ENCODE assay signal across 10 mouse cellular contexts in genomic region chr7:114311209-114311608, GRCm38 (mm10). TPM values are rescaled to one million over a fixed set of nuclear protein-coding genes. Genes with fewer than 3 reads are reported as not detected.
DNase-seq lines count a peak whose midpoint lies in the region; ATAC-seq and TF ChIP-seq lines count a peak whose summit lies in the region.
"Had no signal": no experiment of that assay in that cellular context is flagged by ENCODE, and none has a peak within 500 bp of the region (broad histone marks: within the 10 kb centered on the region; RNA-seq: fewer than 3 reads in every experiment).

No protein-coding gene starts in this region.

- intact Hi-C loops in left cerebral cortex, postnatal 4 days (cut with DNase I) = no loop called here

- no peaks in the 10 kb centered on the region for H3K36me3 ChIP-seq in C2C12 (ENCODE audit: control insufficient read depth, insufficient read depth)
- H3K36me3 ChIP-seq: neural tube, embryonic 12.5 days had no signal

- H3K79me2 ChIP-seq in C2C12 (ENCODE audit: control insufficient read depth, insufficient read depth) = no peaks in the 10 kb centered on the region

- no peaks in the 10 kb centered on the region for H3K27me3 ChIP-seq in C2C12 (ENCODE audit: control insufficient read depth, insufficient read depth, insufficient read length)
- H3K27me3 ChIP-seq: neural tube, embryonic 12.5 days had no signal

- H3K4me3 ChIP-seq in C2C12 (ENCODE audit: insufficient read depth, poor library complexity, severe bottlenecking) = no peak overlapping the region
- H3K4me3 ChIP-seq: neural tube, embryonic 12.5 days had no signal

- TF ChIP-seq CTCF in C2C12 (IDR thresholded peaks at IDR 0.05; ENCODE audit: control insufficient read depth, insufficient read depth, insufficient read length) = no peak

- H3K79me3 ChIP-seq in C2C12 (ENCODE audit: low read depth) = no peaks in the 10 kb centered on the region

- H3ac ChIP-seq in C2C12 (ENCODE audit: control insufficient read depth, insufficient read length, low read depth) = no peak overlapping the region

- peak; percentile 38 to 54 for DNase-seq in cerebellum, postnatal 25 days
- DNase-seq in left cerebral cortex, postnatal 4 days = peak; percentile 75
- no peak for DNase-seq in left cerebral cortex, adult 8-10 months (ENCODE audit: low spot score in 2 of 2)
- DNase-seq in frontal cortex, postnatal 14 days (ENCODE audit: low spot score in 2 of 2) = no peak
- DNase-seq in ovary, postnatal 36 days (ENCODE audit: low spot score) = no peak
- DNase-seq: kidney, adult 9 months had no signal

- ATAC-seq in cerebellum, adult (ENCODE audit: insufficient number of reproducible peaks, low FRiP score, low TSS enrichment) = no peak
- ATAC-seq in hematopoietic stem cell, adult 5-6 weeks (replicated peaks in 1 of 2; ENCODE audit: insufficient read depth in 1 of 2, low FRiP score in 2 of 2, low TSS enrichment in 1 of 2, low read depth in 1 of 2, poor library complexity in 2 of 2, severe bottlenecking in 2 of 2) = 0 out of 4 replicates have a peak, but pooled peaks have one; percentile 18 to 29

TF ChIP-seq in C2C12, 6 proteins besides CTCF, POLR2A, EP300 and RAD21:
- peak; percentile 73 for TF ChIP-seq MYOD1 (IDR thresholded peaks at IDR 0.05; ENCODE audit: control insufficient read depth, insufficient read length, low read depth)
- TF ChIP-seq MAX (IDR thresholded peaks at IDR 0.05) = no peak
- no peak for TF ChIP-seq FOSL1 (IDR thresholded peaks at IDR 0.05; ENCODE audit: insufficient read depth, low read length, poor library complexity, severe bottlenecking)
- no peak for TF ChIP-seq CEBPB (IDR thresholded peaks at IDR 0.05; ENCODE audit: low read depth)
- no peak for TF ChIP-seq MYOG (IDR thresholded peaks at IDR 0.05; ENCODE audit: control insufficient read depth, extremely low read depth, insufficient read length)
- TF ChIP-seq USF1 (IDR thresholded peaks at IDR 0.05; ENCODE audit: low read depth) = no peak
TF ChIP-seq in C2C12: peak in this region for 1.

RNA-seq across cellular contexts. Expression of gene Psma1, which starts 35.3 kb away (rescaled TPM):
- 100 to 1,000 TPM; 161 to 164 TPM for total RNA-seq in left cerebral cortex, postnatal 4 days (2021)
- 100 to 1,000 TPM; 112 to 121 (median 117) TPM for total RNA-seq in left cerebral cortex, adult 8-10 months (2022)
- 163 TPM for polyA plus RNA-seq in C2C12 (2012; fragmentation: generic; extraction: Trizol)
- total RNA-seq in hematopoietic stem cell, adult 5-6 weeks (2017) = 243 and 311 TPM in 2 replicates

RNA-seq across cellular contexts. Expression of gene Copb1, which starts 56.7 kb away (rescaled TPM):
- 10 to 100 TPM; 76.7 to 80.3 TPM for total RNA-seq in left cerebral cortex, postnatal 4 days (2021)
- total RNA-seq in left cerebral cortex, adult 8-10 months (2022) = 10 to 100 TPM; 56.0 to 68.1 (median 60.6) TPM
- 53.9 TPM for polyA plus RNA-seq in C2C12 (2012; fragmentation: generic; extraction: Trizol)
- 82.0 and 87.5 TPM in 2 replicates for total RNA-seq in hematopoietic stem cell, adult 5-6 weeks (2017)

Comparison
In these comparisons a context has a peak if more than half of its experiments do, and no peak if none do; other contexts are left out.
1. DNase-seq: peak in cerebellum, postnatal 25 days (2 of 2) and left cerebral cortex, postnatal 4 days (single experiment); none in left cerebral cortex, adult 8-10 months (0 of 2), frontal cortex, postnatal 14 days (0 of 2) and ovary, postnatal 36 days (single experiment).